Mouse (Mus musculus) bone marrow, adult 2 months (tissue): Measurements from ENCODE around the gene Slc25a13. TPM values are rescaled to one million over a fixed set of nuclear protein-coding genes. Genes with fewer than 3 reads are reported as not detected.
"Not testable (repeated sequence)": the region's sequence is repeated elsewhere in the genome, so short reads cannot be mapped to it uniquely, and the experiment has no call there.

Experiments
- H3K27ac ChIP-seq: fragments of 200-500 bp; 2 replicates; pipeline ENCODE4 v1.5.1; 2012; ENCODE audit warnings: low read depth, mild to moderate bottlenecking, control low read depth, inconsistent platforms, low read length; ENCODE audit not compliant: control insufficient read depth, poor library complexity, insufficient read depth
- H3K4me1 ChIP-seq: fragments of 200-500 bp; 2 replicates; pipeline ENCODE4 v1.6.1; 2011; ENCODE audit warnings: low read length; ENCODE audit not compliant: control insufficient read depth, insufficient read depth
- H3K4me3 ChIP-seq: fragments of 200-500 bp; replicated peaks from 2 replicates; pipeline ENCODE3; 2011; ENCODE audit warnings: mild to moderate bottlenecking, low read depth, low read length, control low read depth; ENCODE audit not compliant: control insufficient read depth
- CTCF ChIP-seq: fragments of 200-500 bp; IDR thresholded peaks from 2 replicates; pipeline ENCODE4 v1.5.1; 2011; ENCODE audit warnings: low read length, control low read depth; ENCODE audit not compliant: control insufficient read depth, insufficient read depth
- POLR2A ChIP-seq: fragments of 200-500 bp; IDR thresholded peaks from 2 replicates; pipeline ENCODE4 v1.6.1; 2011; ENCODE audit warnings: low read depth, mild to moderate bottlenecking, control low read depth, low read length, borderline replicate concordance; ENCODE audit not compliant: control insufficient read depth
- WGBS: fragments of 180-500 bp; shearing (Covaris S2); methylation state at CpG from one replicate; pipeline ENCODE4 v1.1.7; 2018; 5-methylcytosine and 5-hydroxymethylcytosine counted together
- polyA plus RNA-seq: library from polyadenylated mRNA; stranded (reverse); fragments of >200 nt; gene quantifications from 2 replicates; pipeline ENCODE4 v1.2.4, GENCODE M21; 2011; ENCODE audit warnings: low replicate concordance; ENCODE audit not compliant: missing spikeins, insufficient read depth, insufficient read length

Gene Slc25a13
- polyA plus RNA-seq, 1 experiment: 9.3 TPM

- Histone ChIP-seq H3K27ac (no peak overlapping the region), H3K4me3 (no peak overlapping the region), H3K4me1 (no peaks in the 10 kb centered on the region)
- WGBS: 66% methylated on average over 4 of the region's 4 CpGs
- no peak for TF ChIP-seq CTCF
- TF ChIP-seq POLR2A: no peak
These were observed 8.5 kb downstream of the Slc25a13 start for GRCm38 (mm10) chr6:6208351-6209059.

GRCm38 (mm10) chr6:6207836-6208235 is 9.1 kb downstream of the Slc25a13 start:
- Histone ChIP-seq H3K27ac (no peak overlapping the region), H3K4me1 (no peaks in the 10 kb centered on the region), H3K4me3 (no peak overlapping the region)
- WGBS: 83% methylated on average over 3 of the region's 3 CpGs
- TF ChIP-seq CTCF (no peak), POLR2A (no peak)

- no peak overlapping the region for H3K27ac ChIP-seq
- no peaks in the 10 kb centered on the region for H3K4me1 ChIP-seq
- H3K4me3 ChIP-seq: no peak overlapping the region
- no peak for TF ChIP-seq POLR2A
- TF ChIP-seq CTCF: no peak
- 48% methylated on average over 1 of the region's 1 CpGs for WGBS
These were observed 9.6 kb downstream of the Slc25a13 start for GRCm38 (mm10) chr6:6207395-6207794.

GRCm38 (mm10) chr6:6205599-6206165 is 11.3 kb downstream of the Slc25a13 start:
- no peak overlapping the region for H3K27ac ChIP-seq
- TF ChIP-seq POLR2A (no peak), CTCF (no peak)
- 53% methylated on average over 3 of the region's 3 CpGs for WGBS
- H3K4me3 ChIP-seq: no peak overlapping the region
- no peaks in the 10 kb centered on the region for H3K4me1 ChIP-seq

GRCm38 (mm10) chr6:6202451-6202850 is 14.5 kb downstream of the Slc25a13 start:
- Histone ChIP-seq H3K4me1 (no peaks in the 10 kb centered on the region), H3K4me3 (no peak overlapping the region), H3K27ac (no peak overlapping the region)
- no peak for TF ChIP-seq CTCF
- TF ChIP-seq POLR2A: no peak
- whole genome bisulfite sequencing: 88% methylated on average over 6 of the region's 6 CpGs

GRCm38 (mm10) chr6:6201977-6202376 is 15.0 kb downstream of the Slc25a13 start:
- TF ChIP-seq CTCF (no peak), POLR2A (no peak)
- 81% methylated on average over 5 of the region's 5 CpGs for WGBS
- Histone ChIP-seq H3K4me1 (no peaks in the 10 kb centered on the region), H3K4me3 (no peak overlapping the region), H3K27ac (no peak overlapping the region)

GRCm38 (mm10) chr6:6199138-6199870 is 17.7 kb downstream of the Slc25a13 start:
- 84% methylated on average over 10 of the region's 10 CpGs for WGBS
- no peaks in the 10 kb centered on the region for H3K4me1 ChIP-seq
- H3K4me3 ChIP-seq: no peak overlapping the region
- no peak overlapping the region for H3K27ac ChIP-seq
- TF ChIP-seq CTCF: no peak

GRCm38 (mm10) chr6:6198056-6198455 is 18.9 kb downstream of the Slc25a13 start:
- 88% methylated on average over 3 of the region's 3 CpGs for WGBS
- H3K4me1 ChIP-seq, H3K4me3 ChIP-seq, H3K27ac ChIP-seq: not testable (repeated sequence)

GRCm38 (mm10) chr6:6197339-6197738 is 19.6 kb downstream of the Slc25a13 start:
- H3K27ac ChIP-seq: no peak overlapping the region
- WGBS: 77% methylated on average over 6 of the region's 6 CpGs
- no peak for TF ChIP-seq POLR2A
- no peak for TF ChIP-seq CTCF
- H3K4me3 ChIP-seq: no peak overlapping the region
- H3K4me1 ChIP-seq: no peaks in the 10 kb centered on the region
